Mouse (Mus musculus): ENCODE data around the gene Fancf. TPM values are rescaled to one million over a fixed set of nuclear protein-coding genes. Genes with fewer than 3 reads are reported as not detected.

Fancf gene
- total RNA-seq, 2 experiments from 2014 or later, result 4.4 to 5.5 TPM

DNA sequence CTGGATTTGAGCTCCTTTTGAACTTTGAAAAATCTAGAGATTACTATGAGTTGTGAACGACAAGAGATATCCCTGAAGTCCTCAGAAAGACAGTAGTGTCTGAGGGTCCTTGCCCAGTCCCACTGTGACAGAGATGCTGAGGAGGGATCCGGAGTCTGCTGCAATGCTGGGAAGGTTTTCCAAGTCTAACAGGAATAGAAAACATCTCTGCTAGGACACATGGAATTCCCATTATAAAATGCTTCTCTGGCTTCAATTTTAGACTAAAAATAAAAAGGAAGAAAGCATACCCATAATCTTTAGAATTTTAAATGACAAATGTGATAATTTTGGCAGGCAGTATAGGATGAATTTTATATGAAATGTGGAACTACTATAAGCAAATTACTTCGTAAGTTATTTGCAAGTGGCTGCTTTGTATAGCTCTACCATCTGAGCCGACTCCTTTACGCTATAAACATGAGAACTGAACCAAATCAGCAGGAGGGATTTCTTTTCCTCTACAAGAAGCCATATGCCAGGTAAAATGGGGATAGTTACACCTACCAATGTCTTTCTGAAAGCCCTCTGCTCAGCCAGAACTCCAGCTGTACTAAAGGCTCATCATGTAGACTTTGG, 10.1 kb downstream of the Fancf start:
- no peak for DNase-seq (ENCODE audit: low spot score in 2 of 2)

DNA sequence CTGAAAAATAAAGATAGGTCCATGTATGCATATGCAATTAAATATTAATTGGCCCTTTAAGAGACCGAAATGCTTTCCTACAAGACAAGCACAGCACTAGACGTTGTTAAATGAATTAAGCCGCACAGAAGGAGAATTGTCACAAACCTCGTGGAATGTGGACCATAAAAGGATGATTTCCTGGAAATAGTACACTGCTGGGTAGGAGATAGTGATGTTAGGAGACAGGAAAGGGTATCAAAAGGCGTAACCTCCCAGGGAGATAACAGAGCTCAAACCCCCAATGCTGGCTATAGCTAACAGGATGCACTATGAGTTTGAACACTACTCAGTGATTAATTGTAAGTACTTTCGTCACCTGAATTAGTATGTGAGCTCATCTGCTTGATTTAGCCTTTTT, 11.2 kb downstream of the Fancf start:
- DNase-seq (ENCODE audit: low spot score in 2 of 2), result no peak

DNA sequence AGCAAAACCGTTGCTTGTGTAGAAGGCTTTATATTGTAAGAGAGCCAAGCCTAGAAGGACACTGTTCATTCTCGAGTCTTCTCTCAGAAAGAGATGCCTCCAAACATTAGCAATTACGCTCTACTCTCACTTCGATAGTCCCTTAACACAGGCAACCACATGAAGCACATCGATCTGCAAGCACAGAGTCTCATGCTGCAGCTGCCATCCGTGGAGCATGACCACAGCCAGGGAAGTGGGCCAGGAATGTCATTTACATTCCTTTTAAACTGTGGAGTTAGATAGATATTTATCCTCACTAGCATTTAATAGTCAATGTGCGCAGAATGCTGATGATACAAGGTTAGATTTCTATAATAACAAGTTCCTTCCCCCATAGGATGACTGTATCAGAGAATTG, 21.6 kb downstream of the Fancf start:
- peak in 1 of 2 experiments; percentile 23 for DNase-seq (ENCODE audit: low spot score in 2 of 2)

DNA sequence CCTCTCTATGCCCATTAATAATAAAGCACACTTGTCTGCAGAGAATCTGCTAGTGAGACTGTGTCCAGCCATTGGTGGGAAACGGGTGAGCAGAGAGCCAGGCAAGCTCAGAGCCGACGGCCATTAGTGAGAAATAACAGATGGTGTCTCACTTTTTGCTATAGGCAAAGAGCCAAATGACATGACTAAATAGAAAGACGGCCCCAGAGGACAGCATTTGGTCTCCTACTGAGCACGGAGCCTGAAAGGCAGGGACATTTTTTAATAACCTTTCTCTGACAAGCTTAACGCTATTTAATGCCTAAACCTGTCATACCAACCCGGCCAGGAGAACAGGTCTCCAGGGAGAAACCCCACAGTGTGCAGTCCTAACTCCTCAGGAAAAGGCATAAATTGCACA, 30.1 kb downstream of the Fancf start:
- peak in 1 of 2 experiments; percentile 15 for DNase-seq (ENCODE audit: low spot score in 2 of 2)

DNA sequence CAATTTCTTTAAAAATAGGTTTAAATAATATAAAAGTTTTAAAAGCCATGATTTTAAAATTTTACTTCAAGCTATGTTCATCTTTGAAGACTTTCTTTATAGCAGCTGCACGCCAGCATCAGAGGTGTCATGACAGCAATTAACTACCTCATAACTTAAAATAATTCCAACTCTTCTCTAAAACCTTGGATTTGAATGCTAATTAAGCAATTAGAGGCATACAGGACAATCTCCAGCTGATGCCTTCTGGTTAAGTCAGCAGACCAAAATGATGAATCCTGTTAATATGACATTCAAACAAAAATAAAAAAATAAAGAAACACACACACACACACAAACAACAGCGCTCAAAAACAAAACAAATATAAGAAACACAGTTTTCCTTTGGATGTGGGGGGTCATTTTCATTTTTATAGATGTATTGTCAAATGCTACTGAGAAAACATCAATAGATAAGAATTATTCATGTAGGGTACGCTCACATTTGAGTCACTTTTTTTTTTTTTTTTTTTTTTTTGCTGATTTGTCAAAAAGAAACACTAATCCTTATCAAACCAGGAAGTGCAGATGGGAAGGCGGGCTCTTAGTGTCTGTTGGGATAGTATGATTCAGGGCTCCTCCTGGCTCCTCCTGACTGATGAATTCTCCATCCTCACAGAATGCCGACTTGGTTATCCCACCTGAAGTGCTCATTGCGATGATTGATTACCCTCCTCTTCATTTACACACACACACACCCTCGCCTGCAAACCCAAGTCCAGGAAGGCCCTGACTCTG, 38.3 kb downstream of the Fancf start:
- no peak for DNase-seq (ENCODE audit: low spot score in 2 of 2)

DNA sequence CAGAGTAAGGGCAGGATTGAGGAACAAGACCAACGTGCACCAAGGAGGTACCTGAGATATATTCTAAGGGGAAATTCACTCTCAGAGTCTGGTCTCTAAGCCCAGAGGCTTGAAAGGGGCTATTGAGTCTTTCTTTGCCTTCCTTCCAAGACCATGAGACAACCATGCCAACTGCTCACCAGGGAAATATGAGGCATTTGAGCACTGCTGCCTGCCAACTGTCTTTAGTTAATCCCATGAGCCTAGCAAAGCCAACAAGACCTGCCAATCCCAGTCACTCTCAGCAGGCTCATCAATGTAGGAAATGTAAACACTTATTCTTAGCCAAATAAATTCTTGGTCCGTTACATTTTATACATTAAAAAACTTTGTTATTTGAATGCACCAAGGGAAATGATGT, 40.6 kb downstream of the Fancf start:
- DNase-seq (ENCODE audit: low spot score in 2 of 2), result no peak

DNA sequence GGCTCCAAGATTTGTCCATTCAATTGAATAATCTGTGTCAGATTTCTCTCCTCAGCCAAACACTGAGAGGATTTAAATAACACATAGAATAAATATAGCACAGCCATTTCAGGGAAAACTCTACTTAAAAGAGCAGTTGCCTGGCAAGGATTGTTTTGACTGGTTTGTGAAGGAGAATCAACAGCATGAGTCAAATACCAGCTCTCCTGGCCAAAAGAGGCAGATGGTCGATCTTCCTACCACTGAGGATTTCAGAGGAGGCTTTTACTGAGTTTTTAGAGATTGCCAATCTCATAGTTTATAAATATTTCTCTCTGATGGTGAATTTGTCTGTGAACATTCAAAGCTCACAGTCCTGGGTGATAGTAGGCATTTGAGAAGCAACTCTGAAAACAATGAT, 42.2 kb downstream of the Fancf start:
- no peak for DNase-seq (ENCODE audit: low spot score in 2 of 2)

DNA sequence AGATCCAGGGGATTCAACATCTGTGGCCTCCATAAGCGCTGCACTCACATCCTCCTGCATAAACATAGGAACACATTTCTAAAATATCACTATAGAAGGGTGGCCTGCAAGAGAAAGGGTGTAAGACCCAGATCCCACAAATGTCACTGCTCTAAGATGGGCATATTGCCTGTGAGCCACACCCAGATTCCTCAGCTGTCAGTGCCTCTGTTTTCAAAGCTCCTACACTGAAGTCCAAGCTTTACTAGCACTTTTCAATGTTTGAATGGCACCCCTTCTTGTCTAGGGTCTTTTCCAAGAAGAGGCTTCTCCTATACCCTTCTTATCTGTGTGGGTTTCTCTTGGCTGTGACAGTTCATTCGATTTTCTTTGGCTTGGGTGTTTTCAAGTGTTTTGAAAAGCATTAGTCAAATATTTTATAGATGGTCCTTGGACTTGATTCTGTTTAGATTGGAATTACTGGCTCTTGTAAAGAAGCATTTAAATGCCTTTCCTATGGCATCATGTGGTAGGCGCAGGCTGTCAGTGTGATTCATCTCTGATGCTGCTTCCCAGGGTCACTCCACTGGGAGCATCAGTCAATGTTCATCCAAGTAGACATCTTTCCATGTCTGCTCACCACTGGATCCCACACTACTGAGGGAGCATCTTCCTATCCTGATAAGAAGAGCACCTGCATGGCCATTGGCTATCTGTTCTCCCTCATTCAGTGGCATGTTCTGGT, 43.7 kb downstream of the Fancf start:
- no peak for DNase-seq (ENCODE audit: low spot score in 2 of 2)

DNA sequence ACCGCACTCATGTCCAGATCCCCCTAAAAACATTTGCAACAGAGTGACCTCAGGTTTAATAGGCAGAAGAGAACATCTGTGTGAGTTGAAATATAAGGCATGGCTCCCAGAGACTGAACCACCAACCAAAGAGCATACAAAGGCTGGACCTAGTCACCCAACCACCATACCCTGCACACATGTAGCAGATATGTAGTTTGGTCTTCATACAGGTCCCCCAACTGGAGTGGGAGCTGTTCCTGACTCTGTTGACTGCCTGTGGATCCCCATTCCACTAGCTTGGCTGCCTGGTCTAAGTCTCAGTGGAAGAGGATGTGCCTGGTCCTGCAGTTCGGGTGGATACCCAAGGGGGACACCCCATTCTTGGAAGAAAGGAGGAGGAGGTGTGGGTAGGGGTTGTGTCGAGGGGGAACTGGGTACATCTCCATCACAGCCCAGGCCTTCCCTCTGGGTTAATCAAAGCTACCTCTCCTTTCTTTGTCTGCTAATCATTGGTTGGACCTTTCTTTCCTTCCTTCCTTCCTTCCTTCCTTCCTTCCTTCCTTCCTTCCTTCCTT, 45.7 kb downstream of the Fancf start:
- DNase-seq (ENCODE audit: low spot score in 2 of 2), result no peak

DNA sequence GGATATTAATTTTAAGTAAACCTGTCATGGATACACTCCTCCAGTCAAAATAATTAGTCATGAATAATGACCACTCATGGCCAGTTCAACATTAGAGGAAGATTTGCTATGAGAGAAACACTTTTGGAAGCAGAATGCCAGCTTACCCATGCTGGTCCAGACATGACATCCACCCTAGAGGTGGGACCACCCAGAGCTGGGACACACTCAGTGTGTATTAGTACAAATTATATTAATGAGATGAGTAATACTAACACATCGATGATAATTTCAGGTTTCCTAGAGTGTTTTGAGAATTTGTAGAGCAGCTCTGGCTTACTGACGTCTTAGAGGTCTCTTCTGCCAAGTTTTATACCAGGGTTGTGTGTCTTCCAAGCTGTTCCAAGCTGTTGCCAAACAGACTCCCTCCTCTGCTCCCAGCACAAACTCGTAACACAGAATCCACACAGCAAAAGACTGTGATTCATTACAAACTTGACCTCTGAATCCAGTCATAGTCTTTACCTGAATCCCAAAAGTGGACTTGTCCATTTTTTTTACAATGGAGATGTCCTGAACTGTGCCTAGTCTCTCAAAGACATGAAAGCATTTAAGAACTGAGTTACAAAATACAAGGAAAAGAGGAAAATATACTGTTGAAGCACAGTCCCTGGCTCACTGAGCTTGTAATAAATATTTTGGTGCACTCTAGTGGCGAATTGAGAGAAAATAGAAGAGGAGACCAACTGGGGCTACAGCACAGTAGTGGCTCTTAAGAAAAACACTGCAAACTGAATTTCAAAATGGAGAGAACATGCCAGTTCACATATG, 46.4 kb downstream of the Fancf start:
- DNase-seq (ENCODE audit: low spot score in 2 of 2), result no peak

Other genes with a start within 250 kb of the Fancf start
- gene Slc17a6, start 240.3 kb downstream of the Fancf start, total RNA-seq (2021), result not detected
- gene Gas2, start 252 bp downstream of the Fancf start, total RNA-seq (2021), result 10 to 100 TPM; 17.6 to 25.9 TPM
- gene Svip, start 143.8 kb upstream of the Fancf start, total RNA-seq (2021), result 1 to 10 TPM; 2.7 to 2.8 TPM
- not detected for gene 1700015G11Rik, start 153.5 kb upstream of the Fancf start, total RNA-seq (2021)

All from gastrocnemius, postnatal 4 days (tissue).